Mouse (Mus musculus) small intestine, adult 10 weeks (tissue): ENCODE results near the gene Zfp872. TPM values are rescaled to one million over a fixed set of nuclear protein-coding genes. Genes with fewer than 3 reads are reported as not detected.

ENCODE experiments used
- polyA plus RNA-seq: library from polyadenylated mRNA; stranded (reverse); fragments of 350-450 nt; fragmentation: Illumina TruSeq; extraction: RNeasy Lipid Tissue Mini Kit (QIAGEN cat#74804); gene quantifications from one replicate; pipeline ENCODE4 v1.2.3, GENCODE M21; 2014; ENCODE audit warnings: low replicate concordance

Gene Zfp872
- 0.19 TPM for polyA plus RNA-seq

GRCm38 (mm10) chr9:22188025-22188611, at the start of gene Zfp872:
TSS of gene Zfp872 (plus strand) at chr9:22188090.

GRCm38 (mm10) chr9:22156497-22157245, 31.2 kb upstream of the Zfp872 start, which contains the start of gene Pigyl:
TSS of gene Pigyl (plus strand) at chr9:22156846.

GRCm38 (mm10) chr9:22225581-22226388, 37.9 kb downstream of the Zfp872 start, which contains the start of gene Zfp809:
TSS of gene Zfp809 (plus strand) at chr9:22225714.

Other genes with a start within 250 kb of the Zfp872 start
- 2.8 TPM for gene Swsap1, start 232.3 kb upstream of the Zfp872 start, polyA plus RNA-seq
- not detected for gene Epor, start 224.6 kb upstream of the Zfp872 start, polyA plus RNA-seq
- not detected for gene Rgl3, start 198.6 kb upstream of the Zfp872 start, polyA plus RNA-seq
- not detected for gene Ccdc151, start 185.5 kb upstream of the Zfp872 start, polyA plus RNA-seq
- gene Prkcsh, start 185.3 kb upstream of the Zfp872 start, polyA plus RNA-seq, result 4.0 TPM
- 0.37 TPM for gene Elavl3, start 136.1 kb upstream of the Zfp872 start, polyA plus RNA-seq
- gene Gm49318, start 116.8 kb upstream of the Zfp872 start, polyA plus RNA-seq, result not detected
- gene Zfp653, start 116.7 kb upstream of the Zfp872 start, polyA plus RNA-seq, result not detected
- gene Ecsit, start 102.7 kb upstream of the Zfp872 start, polyA plus RNA-seq, result 2.3 TPM
- gene Cnn1, start 88.9 kb upstream of the Zfp872 start, polyA plus RNA-seq, result 48.9 TPM
- gene Elof1, start 70.9 kb upstream of the Zfp872 start, polyA plus RNA-seq, result 0.97 TPM
- gene Acp5, start 52.4 kb upstream of the Zfp872 start, polyA plus RNA-seq, result 5.3 TPM
- gene Pigyl, start 31.2 kb upstream of the Zfp872 start, polyA plus RNA-seq, result not detected
- 74.5 TPM for gene Zfp809, start 37.6 kb downstream of the Zfp872 start, polyA plus RNA-seq
- gene Zfp599, start 71.8 kb downstream of the Zfp872 start, polyA plus RNA-seq, result 6.2 TPM
- gene Zfp810, start 119.6 kb downstream of the Zfp872 start, polyA plus RNA-seq, result 16.3 TPM
- 20.6 TPM for gene Anln, start 201.1 kb downstream of the Zfp872 start, polyA plus RNA-seq
- 0.26 TPM for gene 9530077C05Rik, start 223.4 kb downstream of the Zfp872 start, polyA plus RNA-seq